Mouse (Mus musculus) liver, embryonic 14 days (tissue): Measurements from ENCODE around the gene Tmem198. TPM values are rescaled to one million over a fixed set of nuclear protein-coding genes. Genes with fewer than 3 reads are reported as not detected.

ENCODE experiments used
- polyA plus RNA-seq: library from polyadenylated mRNA; depleted of rRNA; stranded (reverse); fragments of >200 nt; gene quantifications from 2 replicates; pipeline ENCODE4 v1.2.3, GENCODE M21; 2012; rRNA removed

The Tmem198 gene
- polyA plus RNA-seq = 0.09 and 0.12 TPM in 2 replicates

DNA sequence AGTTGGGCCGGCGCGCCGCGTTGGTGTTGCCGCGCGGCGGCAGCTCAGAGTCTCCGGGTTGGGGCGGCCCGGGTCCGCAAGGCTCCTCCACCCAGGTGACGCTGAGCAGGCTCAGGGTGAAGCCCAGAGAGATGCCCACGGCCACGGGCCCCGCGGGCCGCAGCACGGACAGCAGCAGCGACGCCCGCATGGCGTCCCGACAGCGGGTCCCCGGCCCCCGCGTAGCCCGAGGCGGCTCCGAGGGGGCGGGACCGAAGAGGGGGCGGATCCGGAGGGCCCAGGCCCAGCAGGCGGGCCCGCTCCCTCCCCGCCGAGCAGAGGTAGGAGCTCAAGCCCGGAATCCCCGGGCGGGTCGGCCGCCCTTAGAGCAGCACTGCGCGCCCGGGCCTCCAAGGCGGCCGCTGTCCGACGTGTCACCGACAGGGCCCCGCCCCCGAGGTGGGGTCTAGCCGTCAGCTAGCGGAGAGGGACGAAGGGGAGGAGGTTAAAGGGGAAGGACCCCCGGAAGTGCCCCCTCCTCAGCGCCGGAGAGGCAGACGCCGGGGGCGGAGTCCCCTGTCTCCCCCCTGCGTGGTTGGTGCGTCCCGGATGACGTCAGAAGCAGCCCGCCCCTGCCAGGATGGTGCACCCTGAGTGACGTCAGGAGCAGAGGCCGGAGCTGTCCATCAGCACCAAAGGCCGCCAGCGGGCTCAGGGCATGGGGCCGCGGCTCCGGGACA is at the start of gene Tmem198, which contains the start of gene Chpf:
Gene Tmem198, plus strand, starts transcription at position 617 of the 719 bp plus-strand sequence.
Gene Chpf, minus strand, starts transcription at position 392 of the 719 bp plus-strand sequence.

DNA sequence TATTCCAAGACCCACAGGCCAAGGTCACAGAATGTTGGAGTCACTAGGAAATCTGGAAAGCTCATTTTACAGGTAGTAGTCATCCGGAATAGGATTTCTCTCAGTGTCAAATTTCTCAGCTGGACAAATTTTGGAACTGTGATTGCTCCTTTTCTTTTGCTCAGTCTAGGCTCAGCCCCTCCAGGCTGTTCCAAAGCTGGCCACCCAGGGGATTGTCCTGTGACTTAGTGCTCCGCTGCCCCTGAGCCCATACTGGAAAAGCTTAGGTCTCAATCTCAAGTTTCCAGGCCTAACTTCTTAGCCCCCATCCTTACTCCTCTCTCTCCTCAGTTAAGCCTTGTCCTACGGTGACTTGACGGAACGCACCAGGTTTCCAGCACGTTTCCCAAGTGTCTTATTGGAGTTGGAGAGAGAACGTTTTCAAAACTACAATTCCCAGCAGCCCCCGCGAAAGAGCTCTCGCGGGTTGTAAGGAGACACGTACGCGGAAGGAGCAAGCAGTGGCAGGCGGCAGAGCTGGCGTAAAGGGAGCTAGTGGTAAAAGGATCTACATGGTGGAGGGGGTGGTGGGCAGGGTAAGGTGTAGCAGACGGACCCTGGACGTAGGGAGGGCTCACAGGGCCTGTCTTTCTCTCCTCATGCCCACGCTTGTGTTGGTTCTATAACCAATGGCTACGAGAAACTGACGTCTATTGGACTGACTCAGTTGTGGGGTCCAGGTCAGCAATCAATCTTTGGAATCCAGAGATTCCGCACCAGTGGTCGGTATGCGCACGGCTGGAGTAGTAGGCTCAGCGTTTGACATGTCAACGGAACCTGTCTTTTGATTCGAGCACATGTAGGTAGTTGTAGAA is 43.6 kb upstream of the Tmem198 start, which contains the start of gene Gmppa:
Gene Gmppa, plus strand, starts transcription at position 456 of the 854 bp plus-strand sequence.

DNA sequence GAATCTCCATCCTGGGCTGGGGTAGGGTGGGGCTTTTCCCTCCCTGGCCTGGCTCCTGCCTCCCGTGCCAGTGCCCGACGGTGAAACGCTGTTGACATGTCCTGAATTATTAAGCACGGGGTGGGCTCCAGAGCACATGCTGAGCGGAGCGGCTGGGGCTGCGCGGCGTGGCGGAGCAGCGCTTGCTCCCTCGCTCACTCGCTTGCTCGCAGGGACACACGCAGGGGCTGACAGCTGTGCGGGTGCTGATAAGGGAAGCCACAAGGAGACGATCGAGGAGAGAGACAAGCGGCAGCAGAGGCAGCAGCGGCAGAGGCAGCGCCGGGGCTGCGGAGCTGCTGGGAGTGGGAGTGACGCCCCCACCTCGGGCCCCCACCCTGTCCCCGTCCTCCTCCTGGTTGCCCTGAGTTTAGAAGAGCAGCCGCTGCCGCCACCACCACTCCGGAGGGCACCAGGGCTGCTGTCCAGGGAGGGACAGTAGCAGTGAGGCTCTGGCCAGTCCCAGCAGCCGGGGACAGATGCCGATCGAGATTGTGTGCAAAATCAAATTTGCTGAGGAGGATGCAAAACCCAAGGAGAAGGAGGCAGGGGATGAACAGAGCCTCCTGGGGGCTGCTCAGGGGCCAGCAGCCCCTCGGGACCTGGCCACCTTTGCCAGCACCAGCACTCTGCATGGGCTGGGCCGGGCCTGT is 28.9 kb upstream of the Tmem198 start, which contains the start of gene Asic4:
Gene Asic4, plus strand, starts transcription at position 123 of the 692 bp plus-strand sequence.

DNA sequence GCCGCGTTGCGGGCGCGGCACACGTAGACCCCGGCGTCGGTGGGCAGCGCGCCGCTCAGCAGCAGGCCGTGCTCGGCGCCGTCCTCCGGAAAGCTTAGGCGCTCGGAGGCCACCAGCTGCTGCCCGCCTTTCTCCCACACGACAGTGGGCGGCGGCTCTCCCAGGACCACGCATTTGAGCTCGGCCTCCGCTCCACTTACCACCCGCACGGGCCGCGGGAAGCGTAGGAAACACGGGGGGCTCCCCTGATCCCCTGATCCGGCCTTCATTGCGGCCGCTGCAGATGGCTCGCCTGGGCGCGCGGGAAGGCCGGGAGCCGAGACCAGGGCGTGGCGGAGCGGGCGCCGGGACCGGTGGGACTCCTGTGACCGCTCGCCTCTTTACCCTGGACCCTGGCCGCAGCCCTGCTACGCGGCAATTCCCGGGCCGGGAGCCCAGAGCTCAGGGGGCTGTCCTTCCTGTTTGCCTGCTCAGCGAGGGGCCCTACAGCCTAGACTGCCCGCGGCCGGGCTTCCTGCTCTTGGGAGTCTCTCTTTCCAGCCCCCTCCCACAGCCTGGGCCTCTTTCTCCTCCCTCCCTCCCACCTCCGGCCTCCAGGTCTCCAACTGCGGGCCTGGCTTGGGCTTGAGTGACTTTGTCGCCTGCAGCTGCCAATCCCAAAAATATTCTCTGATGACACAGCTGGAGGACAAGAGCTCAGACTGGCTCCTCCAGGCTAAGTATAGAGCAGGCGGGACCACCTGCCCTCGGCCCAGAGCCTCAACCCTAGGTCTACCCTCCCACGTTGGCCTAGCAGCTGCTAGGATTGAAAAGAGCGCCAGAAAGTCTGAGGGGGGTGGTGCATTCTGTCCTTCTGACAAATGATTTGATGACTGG is 26.9 kb downstream of the Tmem198 start, which contains the start of gene Obsl1:
Gene Obsl1, minus strand, starts transcription at position 497 of the 876 bp plus-strand sequence.

DNA sequence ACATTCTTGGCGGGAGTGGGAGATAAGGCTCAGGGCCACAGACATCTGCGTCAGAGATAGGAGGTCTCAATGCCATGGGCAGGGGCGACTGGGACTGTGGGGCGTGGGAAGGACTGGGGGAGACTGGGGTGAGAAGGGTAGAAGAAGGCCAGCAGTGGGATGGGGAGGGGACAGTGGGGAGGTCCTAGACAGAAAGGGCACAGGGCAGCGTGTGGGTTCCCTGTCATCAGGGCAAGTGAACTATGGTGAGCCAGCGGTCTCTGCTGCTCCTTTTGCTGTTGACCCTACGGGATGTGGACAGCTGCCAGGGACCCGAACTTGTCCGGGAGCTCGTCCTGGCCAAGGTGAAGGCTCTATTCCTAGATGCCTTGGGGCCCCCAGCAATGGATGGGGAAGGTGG is 27.7 kb downstream of the Tmem198 start, which contains the start of gene Inha:
Gene Inha, plus strand, starts transcription at position 72 of the 400 bp plus-strand sequence.

GRCm38 (mm10) chr1:75521321-75522031 is 42.1 kb downstream of the Tmem198 start, which contains the start of gene Stk11ip:
TSS of gene Stk11ip (plus strand) at chr1:75521529.

Other genes with a start within 250 kb of the Tmem198 start
- gene A630095N17Rik, start 247.4 kb upstream of the Tmem198 start, polyA plus RNA-seq = not detected in 2 replicates
- 17.4 and 23.0 TPM in 2 replicates for gene Dnajb2, start 243.1 kb upstream of the Tmem198 start, polyA plus RNA-seq
- 0.14 and 0.23 TPM in 2 replicates for gene Ptprn, start 215.0 kb upstream of the Tmem198 start, polyA plus RNA-seq
- not detected in 2 replicates for gene Resp18, start 201.1 kb upstream of the Tmem198 start, polyA plus RNA-seq
- gene Dnpep, start 161.5 kb upstream of the Tmem198 start, polyA plus RNA-seq = 32.9 and 37.6 TPM in 2 replicates
- gene Des, start 119.2 kb upstream of the Tmem198 start, polyA plus RNA-seq = 1.1 and 2.3 TPM in 2 replicates
- gene Speg, start 104.2 kb upstream of the Tmem198 start, polyA plus RNA-seq = 6.7 and 7.5 TPM in 2 replicates
- gene Gmppa, start 43.6 kb upstream of the Tmem198 start, polyA plus RNA-seq = 31.7 and 35.4 TPM in 2 replicates
- gene Asic4, start 29.1 kb upstream of the Tmem198 start, polyA plus RNA-seq = 0.03 and 0.06 TPM in 2 replicates
- 3.7 and 4.0 TPM in 2 replicates for gene Chpf, start 225 bp upstream of the Tmem198 start, polyA plus RNA-seq
- 8.2 and 10.1 TPM in 2 replicates for gene Obsl1, start 26.9 kb downstream of the Tmem198 start, polyA plus RNA-seq
- 1.4 and 1.5 TPM in 2 replicates for gene Inha, start 27.5 kb downstream of the Tmem198 start, polyA plus RNA-seq
- gene Stk11ip, start 42.0 kb downstream of the Tmem198 start, polyA plus RNA-seq = 5.3 and 6.2 TPM in 2 replicates
- 0.96 and 0.97 TPM in 2 replicates for gene Slc4a3, start 66.7 kb downstream of the Tmem198 start, polyA plus RNA-seq